ENCODE assay signal across 8 mouse cellular contexts in genomic region chr19:45076036-45076575, GRCm38 (mm10). TPM values are rescaled to one million over a fixed set of nuclear protein-coding genes. Genes with fewer than 3 reads are reported as not detected.
DNase-seq lines count a peak whose midpoint lies in the region; ATAC-seq lines count a peak whose summit lies in the region.

No protein-coding gene starts in this region.

- peaks cover 54% of the 10 kb centered on the region for H3K27me3 ChIP-seq in kidney, embryonic 14.5 days (ENCODE audit: control insufficient read depth, insufficient read depth, low read length)
- peaks cover 73% of the 10 kb centered on the region for H3K27me3 ChIP-seq in hindbrain, embryonic 14.5 days (ENCODE audit: control insufficient read depth, insufficient read depth, low read length)
- peaks cover 76% of the 10 kb centered on the region for H3K27me3 ChIP-seq in midbrain, embryonic 12.5 days

- H3K9ac ChIP-seq in kidney, embryonic 14.5 days (ENCODE audit: low read depth, low read length) = peak overlapping the region; percentile 62; the same call in 1 of the 2 replicates
- peak overlapping the region; percentile 32 for H3K9ac ChIP-seq in hindbrain, embryonic 14.5 days
- H3K9ac ChIP-seq in midbrain, embryonic 12.5 days (replicated peaks) = no peak overlapping the region

- peak overlapping the region; percentile 54 for H3K4me3 ChIP-seq in kidney, embryonic 14.5 days (ENCODE audit: low read length)
- peak overlapping the region; percentile 30 for H3K4me3 ChIP-seq in hindbrain, embryonic 14.5 days (replicated peaks; ENCODE audit: low read length)
- H3K4me3 ChIP-seq in midbrain, embryonic 12.5 days = peak overlapping the region; percentile 69

- no peak for DNase-seq in kidney, postnatal 14 days
- peak; percentile 24 for DNase-seq in NIH3T3 (ENCODE audit: low read depth)
- DNase-seq in hindbrain, embryonic 14.5 days (ENCODE audit: low spot score) = no peak
- DNase-seq in ovary, adult 18-20 months (ENCODE audit: low spot score) = no peak
- DNase-seq in left cerebral cortex, postnatal 10 days (ENCODE audit: extremely low spot score in 1 of 2, low spot score in 2 of 2) = no peak
- DNase-seq in gastrocnemius, postnatal 36 days = no peak

- H3K27ac ChIP-seq in kidney, embryonic 14.5 days (ENCODE audit: low read depth, low read length) = no peak overlapping the region
- H3K27ac ChIP-seq in hindbrain, embryonic 14.5 days = no peak overlapping the region
- H3K27ac ChIP-seq in midbrain, embryonic 12.5 days (replicated peaks) = no peak overlapping the region

- intact Hi-C loops in left cerebral cortex, postnatal 10 days (cut with DNase I) = loop anchor here (5.0 kb wide), 1 partner anchor 81 kb away; no protein-coding TSS in a partner anchor
- intact Hi-C loops in gastrocnemius, postnatal 36 days (cut with DNase I) = no loop called here

- no peak for ATAC-seq in kidney, embryonic 14.5 days (ENCODE audit: low FRiP score, low TSS enrichment)
- ATAC-seq in hindbrain, embryonic 14.5 days (ENCODE audit: low FRiP score) = no peak
- no peak for ATAC-seq in midbrain, embryonic 12.5 days (ENCODE audit: low FRiP score, low read depth)

- H3K36me3 ChIP-seq in kidney, embryonic 14.5 days (ENCODE audit: control insufficient read depth, insufficient read depth, low read length) = no peaks in the 10 kb centered on the region
- no peaks in the 10 kb centered on the region for H3K36me3 ChIP-seq in hindbrain, embryonic 14.5 days (replicated peaks; ENCODE audit: control insufficient read depth, insufficient read depth)
- H3K36me3 ChIP-seq in midbrain, embryonic 12.5 days = no peaks in the 10 kb centered on the region

- peak overlapping the region; percentile 80 for H3K4me2 ChIP-seq in kidney, embryonic 14.5 days (replicated peaks; ENCODE audit: low read depth, low read length)
- H3K4me2 ChIP-seq in hindbrain, embryonic 14.5 days (replicated peaks) = peak overlapping the region; percentile 91
- H3K4me2 ChIP-seq in midbrain, embryonic 12.5 days (replicated peaks) = peak overlapping the region; percentile 87

- peaks cover 42% of the 10 kb centered on the region for H3K4me1 ChIP-seq in kidney, embryonic 14.5 days (ENCODE audit: control insufficient read depth, insufficient read depth, low read length)
- peaks cover 28% of the 10 kb centered on the region for H3K4me1 ChIP-seq in hindbrain, embryonic 14.5 days (replicated peaks; ENCODE audit: control insufficient read depth, insufficient read depth, low read length)
- peaks cover 43% of the 10 kb centered on the region for H3K4me1 ChIP-seq in midbrain, embryonic 12.5 days

- 8% methylated on average over 17 of the region's 17 CpGs for WGBS in kidney, embryonic 14.5 days
- 8% methylated on average over 17 of the region's 17 CpGs for WGBS in hindbrain, embryonic 14.5 days
- 8% methylated on average over 17 of the region's 17 CpGs for WGBS in midbrain, embryonic 12.5 days

- H3K9me3 ChIP-seq in kidney, embryonic 14.5 days (ENCODE audit: control insufficient read depth, low read length) = no peaks in the 10 kb centered on the region
- no peaks in the 10 kb centered on the region for H3K9me3 ChIP-seq in hindbrain, embryonic 14.5 days (ENCODE audit: control insufficient read depth, low read length)
- H3K9me3 ChIP-seq in midbrain, embryonic 12.5 days = no peaks in the 10 kb centered on the region

RNA-seq across cellular contexts. Expression of gene Kazald1, which starts 1.1 kb away (rescaled TPM):
- polyA plus RNA-seq in kidney, embryonic 14.5 days (2014; fragmentation: Nextera tagmentation; extraction: Ambion mirVana) = 10.7 and 10.9 TPM in 2 replicates
- polyA plus RNA-seq in hindbrain, embryonic 14.5 days (2014; fragmentation: Nextera tagmentation; extraction: Ambion mirVana) = 2.5 and 4.9 TPM in 2 replicates
- polyA plus RNA-seq in midbrain, embryonic 12.5 days (2016; fragmentation: Nextera tagmentation; extraction: Ambion mirVana) = 0.71 and 0.97 TPM in 2 replicates
- 1 to 10 TPM; 1.6 to 2.0 TPM for total RNA-seq in left cerebral cortex, postnatal 10 days (2021)
- total RNA-seq in gastrocnemius, postnatal 36 days (2021) = 1 to 10 TPM; 3.9 to 7.8 TPM

RNA-seq across cellular contexts. Expression of gene Sfxn3, which starts 28.8 kb away (rescaled TPM):
- polyA plus RNA-seq in kidney, embryonic 14.5 days (2014; fragmentation: Nextera tagmentation; extraction: Ambion mirVana) = 11.0 and 18.3 TPM in 2 replicates
- polyA plus RNA-seq in hindbrain, embryonic 14.5 days (2014; fragmentation: Nextera tagmentation; extraction: Ambion mirVana) = 67.8 and 77.0 TPM in 2 replicates
- 32.1 and 32.6 TPM in 2 replicates for polyA plus RNA-seq in midbrain, embryonic 12.5 days (2016; fragmentation: Nextera tagmentation; extraction: Ambion mirVana)
- total RNA-seq in left cerebral cortex, postnatal 10 days (2021) = 100 to 1,000 TPM; 116 to 122 TPM
- total RNA-seq in gastrocnemius, postnatal 36 days (2021) = 10 to 100 TPM; 17.8 to 19.8 TPM

RNA-seq across cellular contexts. Expression of gene Pdzd7, which starts 30.6 kb away (rescaled TPM):
- 1.3 and 1.4 TPM in 2 replicates for polyA plus RNA-seq in kidney, embryonic 14.5 days (2014; fragmentation: Nextera tagmentation; extraction: Ambion mirVana)
- polyA plus RNA-seq in hindbrain, embryonic 14.5 days (2014; fragmentation: Nextera tagmentation; extraction: Ambion mirVana) = 2.5 and 2.9 TPM in 2 replicates
- polyA plus RNA-seq in midbrain, embryonic 12.5 days (2016; fragmentation: Nextera tagmentation; extraction: Ambion mirVana) = 0.46 and 0.84 TPM in 2 replicates
- 1 to 10 TPM; 4.1 to 4.7 TPM for total RNA-seq in left cerebral cortex, postnatal 10 days (2021)
- 1 to 10 TPM; 5.1 to 5.7 TPM for total RNA-seq in gastrocnemius, postnatal 36 days (2021)
